Mouse (Mus musculus) spleen, postnatal 14 days (tissue): ENCODE results near the gene Lce1c.

Experiments used
- DNase-seq, 2 experiments: peaks; one replicate each; pipeline ENCODE4 v3.0.0; 2021 to 2022; ENCODE audit warnings: low spot score in 2 of 2

Lce1c gene

GRCm38 (mm10) chr3:92678947-92679346 lies at the start of gene Lce1c:
Gene Lce1c (plus strand): TSS chr3:92679247.
- DNase-seq: no peak

- DNase-seq: no peak
Measured at GRCm38 (mm10) chr3:92637745-92638652, 41.0 kb upstream of the Lce1c start.

GRCm38 (mm10) chr3:92638653-92638991 lies 40.4 kb upstream of the Lce1c start:
- no peak for DNase-seq

- no peak for DNase-seq
Measured at GRCm38 (mm10) chr3:92639854-92640253, 39.2 kb upstream of the Lce1c start.

- no peak for DNase-seq
Measured at GRCm38 (mm10) chr3:92648207-92648606, 30.8 kb upstream of the Lce1c start, which contains the start of gene Lce1a1. Gene Lce1a1 (minus strand): TSS chr3:92648307.

GRCm38 (mm10) chr3:92656826-92657225 lies 22.2 kb upstream of the Lce1c start, which contains the start of gene Lce1b:
Gene Lce1b (minus strand): TSS chr3:92656926.
- no peak for DNase-seq

- no peak for DNase-seq
Measured at GRCm38 (mm10) chr3:92670215-92670614, 8.8 kb upstream of the Lce1c start, which contains the start of gene Lce1a2. Gene Lce1a2 (minus strand): TSS chr3:92670315.

GRCm38 (mm10) chr3:92687110-92687509 lies 8.1 kb downstream of the Lce1c start, which contains the start of gene Lce1d:
Gene Lce1d (minus strand): TSS chr3:92687210.
- DNase-seq: no peak

- DNase-seq: peak in 1 of 2 experiments; percentile 10
Measured at GRCm38 (mm10) chr3:92689154-92689553, 10.1 kb downstream of the Lce1c start.

GRCm38 (mm10) chr3:92691688-92692087 lies 12.6 kb downstream of the Lce1c start:
- DNase-seq: no peak

GRCm38 (mm10) chr3:92694613-92695012 lies 15.6 kb downstream of the Lce1c start:
- no peak for DNase-seq

- no peak for DNase-seq
Measured at GRCm38 (mm10) chr3:92708974-92709373, 29.9 kb downstream of the Lce1c start, which contains the start of gene Lce1e. Gene Lce1e (minus strand): TSS chr3:92709074.

GRCm38 (mm10) chr3:92715122-92715521 lies 36.1 kb downstream of the Lce1c start:
- no peak for DNase-seq

GRCm38 (mm10) chr3:92720250-92720649 lies 41.2 kb downstream of the Lce1c start, which contains the start of gene Lce1f:
Gene Lce1f (minus strand): TSS chr3:92720350.
- DNase-seq: no peak

- no peak for DNase-seq
Measured at GRCm38 (mm10) chr3:92722631-92723030, 43.6 kb downstream of the Lce1c start.
